ENCODE assay signal across 8 mouse cellular contexts in the genomic region with DNA sequence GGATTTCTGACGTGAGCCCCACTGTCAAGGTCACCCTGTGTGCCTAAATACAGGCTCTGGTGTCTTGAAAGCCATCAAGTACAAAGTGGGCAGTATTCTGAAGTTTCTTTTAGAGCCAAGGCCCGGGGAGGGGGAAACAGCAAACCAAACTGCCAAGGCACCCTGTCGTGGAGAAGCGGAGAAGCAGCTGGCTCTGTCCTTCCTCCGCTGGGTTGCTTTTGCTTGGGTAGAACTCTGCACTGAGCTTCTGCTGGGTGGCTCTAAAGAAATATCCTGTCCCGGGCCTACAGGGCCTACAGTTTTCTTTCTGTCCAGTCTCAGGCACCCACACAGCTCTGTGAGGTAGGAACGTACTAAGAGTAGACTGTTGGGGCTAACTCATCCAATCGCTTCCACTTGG. TPM values are rescaled to one million over a fixed set of nuclear protein-coding genes. Genes with fewer than 3 reads are reported as not detected.
DNase-seq lines count a peak whose midpoint lies in the region; ATAC-seq and TF ChIP-seq lines count a peak whose summit lies in the region.

No protein-coding gene starts in this region.

- TF ChIP-seq POLR2A in bone marrow macrophage, adult 2 months (IDR thresholded peaks at IDR 0.05; ENCODE audit: borderline replicate concordance, low read depth, low read length), result no peak

- TF ChIP-seq CTCF in bone marrow macrophage, adult 2 months (IDR thresholded peaks at IDR 0.05; ENCODE audit: low read depth, low read length), result no peak

- H3K9ac ChIP-seq in kidney, embryonic 15.5 days, result 0 out of 2 replicates have a peak overlapping the region, but pooled peaks have one; percentile 8
- H3K9ac ChIP-seq in hindbrain, embryonic 15.5 days, result 0 out of 2 replicates have a peak overlapping the region, but pooled peaks have one; percentile 27
- peak overlapping the region; percentile 52; the same call in 1 of the 2 replicates for H3K9ac ChIP-seq in neural tube, embryonic 13.5 days

- WGBS in kidney, embryonic 15.5 days, result 68% methylated on average over 8 of the region's 8 CpGs
- WGBS in hindbrain, embryonic 15.5 days, result 77% methylated on average over 8 of the region's 8 CpGs
- 74% methylated on average over 8 of the region's 8 CpGs for WGBS in neural tube, embryonic 13.5 days

- no peaks in the 10 kb centered on the region for H3K9me3 ChIP-seq in kidney, embryonic 15.5 days (replicated peaks)
- H3K9me3 ChIP-seq in hindbrain, embryonic 15.5 days, result no peaks in the 10 kb centered on the region
- no peaks in the 10 kb centered on the region for H3K9me3 ChIP-seq in neural tube, embryonic 13.5 days

- H3K4me1 ChIP-seq in kidney, embryonic 15.5 days, result peaks cover 32% of the 10 kb centered on the region
- H3K4me1 ChIP-seq in bone marrow macrophage, adult 2 months (ENCODE audit: control insufficient read depth, insufficient read depth, low read length), result peaks cover 25% of the 10 kb centered on the region
- peaks cover 10% of the 10 kb centered on the region for H3K4me1 ChIP-seq in hindbrain, embryonic 15.5 days (replicated peaks)
- H3K4me1 ChIP-seq in neural tube, embryonic 13.5 days (replicated peaks), result peaks cover 15% of the 10 kb centered on the region

- no peaks in the 10 kb centered on the region for H3K27me3 ChIP-seq in kidney, embryonic 15.5 days
- H3K27me3 ChIP-seq in hindbrain, embryonic 15.5 days, result no peaks in the 10 kb centered on the region
- no peaks in the 10 kb centered on the region for H3K27me3 ChIP-seq in neural tube, embryonic 13.5 days

- H3K27ac ChIP-seq in kidney, embryonic 15.5 days, result peak overlapping the region; percentile 81
- peak overlapping the region; percentile 81 for H3K27ac ChIP-seq in bone marrow macrophage, adult 2 months (ENCODE audit: insufficient read depth, low read depth, low read length)
- peak overlapping the region; percentile 65 for H3K27ac ChIP-seq in hindbrain, embryonic 15.5 days (replicated peaks)
- peak overlapping the region; percentile 68 for H3K27ac ChIP-seq in neural tube, embryonic 13.5 days (replicated peaks)

- no peak for DNase-seq in kidney, adult 8-10 months
- no peak for DNase-seq in cerebellum, adult 8-10 months

- H3K36me3 ChIP-seq in kidney, embryonic 15.5 days, result peaks cover 33% of the 10 kb centered on the region
- peaks cover 11% of the 10 kb centered on the region for H3K36me3 ChIP-seq in hindbrain, embryonic 15.5 days
- H3K36me3 ChIP-seq in neural tube, embryonic 13.5 days, result peaks cover 34% of the 10 kb centered on the region

- no peak overlapping the region for H3K4me2 ChIP-seq in kidney, embryonic 15.5 days
- H3K4me2 ChIP-seq in hindbrain, embryonic 15.5 days, result no peak overlapping the region
- peak overlapping the region; percentile 40; the same call in 1 of the 2 replicates for H3K4me2 ChIP-seq in neural tube, embryonic 13.5 days

- ATAC-seq in kidney, embryonic 15.5 days (replicated peaks; ENCODE audit: low FRiP score), result no peak; the same call in 1 of the 2 replicates
- ATAC-seq in hindbrain, embryonic 15.5 days (ENCODE audit: low FRiP score, low read depth), result no peak
- ATAC-seq in neural tube, embryonic 13.5 days (ENCODE audit: low read depth), result no peak
- no peak for ATAC-seq in monocyte, adult 5-6 weeks (replicated peaks; ENCODE audit: insufficient number of reproducible peaks, low FRiP score, low TSS enrichment, poor library complexity, severe bottlenecking)
- no peak for ATAC-seq in erythroid progenitor cell, adult 5-6 weeks (replicated peaks; ENCODE audit: low FRiP score, poor library complexity, severe bottlenecking)

- H3K4me3 ChIP-seq in kidney, embryonic 15.5 days (replicated peaks), result no peak overlapping the region
- no peak overlapping the region for H3K4me3 ChIP-seq in bone marrow macrophage, adult 2 months (ENCODE audit: insufficient read depth, low read length)
- H3K4me3 ChIP-seq in hindbrain, embryonic 15.5 days, result no peak overlapping the region
- H3K4me3 ChIP-seq in neural tube, embryonic 13.5 days, result no peak overlapping the region

RNA-seq across cellular contexts. Expression of gene Def6, which starts 0.5 kb away (rescaled TPM):
- polyA plus RNA-seq in kidney, embryonic 15.5 days (2015; fragmentation: Nextera tagmentation; extraction: Ambion mirVana), result 6.7 and 7.5 TPM in 2 replicates
- 41.4 and 44.7 TPM in 2 replicates for polyA plus RNA-seq in bone marrow macrophage, adult 2 months (2012; ENCODE audit: insufficient read depth, insufficient read length, missing spikeins)
- polyA plus RNA-seq in hindbrain, embryonic 15.5 days (2015; fragmentation: Nextera tagmentation; extraction: Ambion mirVana), result 6.4 and 8.9 TPM in 2 replicates
- polyA plus RNA-seq in neural tube, embryonic 13.5 days (2015; fragmentation: Nextera tagmentation; extraction: Ambion mirVana), result 5.6 TPM in 2 replicates
- 96.3 to 128 TPM (median 103 TPM) in 3 replicates for total RNA-seq in monocyte, adult 5-6 weeks (2017)
- 5.8 and 13.8 TPM in 2 replicates for total RNA-seq in erythroid progenitor cell, adult 5-6 weeks (2015; ENCODE audit: low replicate concordance)
- total RNA-seq in erythroid progenitor cell, adult 5-6 weeks (2017; ENCODE audit: low replicate concordance), result 17.2 and 17.8 TPM in 2 replicates

RNA-seq across cellular contexts. Expression of gene Ppard, which starts 25.4 kb away (rescaled TPM):
- polyA plus RNA-seq in kidney, embryonic 15.5 days (2015; fragmentation: Nextera tagmentation; extraction: Ambion mirVana), result 2.3 and 2.7 TPM in 2 replicates
- polyA plus RNA-seq in bone marrow macrophage, adult 2 months (2012; ENCODE audit: insufficient read depth, insufficient read length, missing spikeins), result 29.5 and 30.6 TPM in 2 replicates
- 1.8 and 2.2 TPM in 2 replicates for polyA plus RNA-seq in hindbrain, embryonic 15.5 days (2015; fragmentation: Nextera tagmentation; extraction: Ambion mirVana)
- polyA plus RNA-seq in neural tube, embryonic 13.5 days (2015; fragmentation: Nextera tagmentation; extraction: Ambion mirVana), result 1.4 and 2.6 TPM in 2 replicates
- total RNA-seq in monocyte, adult 5-6 weeks (2017), result 4.7 to 13.9 TPM (median 9.0 TPM) in 3 replicates
- 2.9 and 4.0 TPM in 2 replicates for total RNA-seq in erythroid progenitor cell, adult 5-6 weeks (2015; ENCODE audit: low replicate concordance)
- total RNA-seq in erythroid progenitor cell, adult 5-6 weeks (2017; ENCODE audit: low replicate concordance), result 1.7 TPM in 1 of 2 replicates, not detected in the other

RNA-seq across cellular contexts. Expression of gene Zfp523, which starts 30.2 kb away (rescaled TPM):
- 36.3 and 40.1 TPM in 2 replicates for polyA plus RNA-seq in kidney, embryonic 15.5 days (2015; fragmentation: Nextera tagmentation; extraction: Ambion mirVana)
- polyA plus RNA-seq in bone marrow macrophage, adult 2 months (2012; ENCODE audit: insufficient read depth, insufficient read length, missing spikeins), result 7.7 and 12.0 TPM in 2 replicates
- polyA plus RNA-seq in hindbrain, embryonic 15.5 days (2015; fragmentation: Nextera tagmentation; extraction: Ambion mirVana), result 48.1 and 53.1 TPM in 2 replicates
- 41.4 and 46.0 TPM in 2 replicates for polyA plus RNA-seq in neural tube, embryonic 13.5 days (2015; fragmentation: Nextera tagmentation; extraction: Ambion mirVana)
- 1.3 to 6.9 TPM (median 5.1 TPM) in 3 replicates for total RNA-seq in monocyte, adult 5-6 weeks (2017)
- total RNA-seq in erythroid progenitor cell, adult 5-6 weeks (2015; ENCODE audit: low replicate concordance), result 5.8 TPM in 1 of 2 replicates, not detected in the other
- total RNA-seq in erythroid progenitor cell, adult 5-6 weeks (2017; ENCODE audit: low replicate concordance), result 1.4 and 7.9 TPM in 2 replicates
